Mouse (Mus musculus): ENCODE results near the gene Svop. TPM values are rescaled to one million over a fixed set of nuclear protein-coding genes. Genes with fewer than 3 reads are reported as not detected.

Svop gene
- polyA plus RNA-seq, 1 experiment from 2014 or later, result 17.6 TPM

GRCm38 (mm10) chr5:114116586-114116985 is 25.2 kb upstream of the Svop start:
- H3K4me1 ChIP-seq (replicated peaks; ENCODE audit: control insufficient read depth, insufficient read depth, low read length), result no peaks in the 10 kb centered on the region
- no peak overlapping the region for H3K27ac ChIP-seq (ENCODE audit: low read depth, low read length)
- WGBS, result 88% methylated on average over 7 of the region's 7 CpGs
- H3K9ac ChIP-seq (ENCODE audit: low read length), result no peak overlapping the region
- no peaks in the 10 kb centered on the region for H3K9me3 ChIP-seq (ENCODE audit: control insufficient read depth, low read length)
- DNase-seq (ENCODE audit: low spot score), result no peak
- H3K27me3 ChIP-seq (ENCODE audit: control insufficient read depth, insufficient read depth, low read length), result no peaks in the 10 kb centered on the region
- H3K4me2 ChIP-seq (ENCODE audit: low read depth, low read length, severe bottlenecking), result no peak overlapping the region
- no peaks in the 10 kb centered on the region; the same call in 1 of the 2 replicates for H3K36me3 ChIP-seq (ENCODE audit: control insufficient read depth, insufficient read depth, low read length)
- H3K4me3 ChIP-seq (ENCODE audit: low read depth, low read length), result no peak overlapping the region
- no peak for ATAC-seq (replicated peaks; ENCODE audit: low FRiP score)

GRCm38 (mm10) chr5:114115030-114115429 is 23.7 kb upstream of the Svop start:
- H3K4me2 ChIP-seq (ENCODE audit: low read depth, low read length, severe bottlenecking), result no peak overlapping the region
- 88% methylated on average over 5 of the region's 5 CpGs for WGBS
- no peak overlapping the region for H3K27ac ChIP-seq (ENCODE audit: low read depth, low read length)
- no peak for ATAC-seq (replicated peaks; ENCODE audit: low FRiP score)
- H3K4me3 ChIP-seq (ENCODE audit: low read depth, low read length), result no peak overlapping the region
- no peaks in the 10 kb centered on the region; the same call in 1 of the 2 replicates for H3K36me3 ChIP-seq (ENCODE audit: control insufficient read depth, insufficient read depth, low read length)
- H3K27me3 ChIP-seq (ENCODE audit: control insufficient read depth, insufficient read depth, low read length), result no peaks in the 10 kb centered on the region
- DNase-seq (ENCODE audit: low spot score), result no peak
- no peaks in the 10 kb centered on the region for H3K9me3 ChIP-seq (ENCODE audit: control insufficient read depth, low read length)
- no peak overlapping the region for H3K9ac ChIP-seq (ENCODE audit: low read length)
- no peaks in the 10 kb centered on the region for H3K4me1 ChIP-seq (replicated peaks; ENCODE audit: control insufficient read depth, insufficient read depth, low read length)

DNA sequence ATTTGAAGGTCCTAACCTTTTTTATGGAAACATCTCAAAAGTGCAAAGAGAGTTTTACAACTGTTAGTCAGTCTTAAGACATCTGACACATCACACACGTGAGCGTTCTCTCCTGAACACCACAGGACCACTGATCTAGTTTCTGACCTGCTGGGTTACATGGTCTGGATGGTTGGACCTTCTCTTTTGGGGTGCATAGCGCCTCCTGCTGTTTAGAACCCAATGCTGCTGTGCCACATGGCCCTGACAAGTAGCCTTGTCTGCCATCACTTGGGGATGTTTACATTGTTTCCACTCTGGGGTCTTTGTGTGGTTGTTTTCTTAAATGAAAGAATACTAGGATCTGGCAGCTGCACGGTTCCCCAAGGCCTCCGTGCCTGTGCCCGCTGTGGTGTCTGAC is 22.0 kb upstream of the Svop start:
- DNase-seq (ENCODE audit: low spot score) (no peak), ATAC-seq (replicated peaks; ENCODE audit: low FRiP score) (no peak)
- H3K9ac ChIP-seq (ENCODE audit: low read length), result no peak overlapping the region
- H3K9me3 ChIP-seq (ENCODE audit: control insufficient read depth, low read length), result no peaks in the 10 kb centered on the region
- peaks cover 5% of the 10 kb centered on the region; the same call in 1 of the 2 replicates for H3K36me3 ChIP-seq (ENCODE audit: control insufficient read depth, insufficient read depth, low read length)
- no peak overlapping the region for H3K27ac ChIP-seq (ENCODE audit: low read depth, low read length)
- no peak overlapping the region for H3K4me2 ChIP-seq (ENCODE audit: low read depth, low read length, severe bottlenecking)
- H3K4me1 ChIP-seq (replicated peaks; ENCODE audit: control insufficient read depth, insufficient read depth, low read length), result no peaks in the 10 kb centered on the region
- no peaks in the 10 kb centered on the region for H3K27me3 ChIP-seq (ENCODE audit: control insufficient read depth, insufficient read depth, low read length)
- no peak overlapping the region for H3K4me3 ChIP-seq (ENCODE audit: low read depth, low read length)
- WGBS, result 89% methylated on average over 6 of the region's 6 CpGs

- no peaks in the 10 kb centered on the region for H3K4me1 ChIP-seq (replicated peaks; ENCODE audit: control insufficient read depth, insufficient read depth, low read length)
- ATAC-seq (replicated peaks; ENCODE audit: low FRiP score), result no peak
- H3K36me3 ChIP-seq (ENCODE audit: control insufficient read depth, insufficient read depth, low read length), result peaks cover 9% of the 10 kb centered on the region; the same call in 1 of the 2 replicates
- H3K4me3 ChIP-seq (ENCODE audit: low read depth, low read length), result no peak overlapping the region
- no peaks in the 10 kb centered on the region for H3K9me3 ChIP-seq (ENCODE audit: control insufficient read depth, low read length)
- no peak for DNase-seq (ENCODE audit: low spot score)
- no peak overlapping the region for H3K27ac ChIP-seq (ENCODE audit: low read depth, low read length)
- H3K27me3 ChIP-seq (ENCODE audit: control insufficient read depth, insufficient read depth, low read length), result no peaks in the 10 kb centered on the region
- 87% methylated on average over 16 of the region's 16 CpGs for WGBS
- H3K9ac ChIP-seq (ENCODE audit: low read length), result no peak overlapping the region
- no peak overlapping the region for H3K4me2 ChIP-seq (ENCODE audit: low read depth, low read length, severe bottlenecking)
These were observed 15.1 kb upstream of the Svop start for GRCm38 (mm10) chr5:114106391-114106935.

- 85% methylated on average over 1 of the region's 1 CpGs for WGBS
- DNase-seq (ENCODE audit: low spot score) (no peak), ATAC-seq (replicated peaks; ENCODE audit: low FRiP score) (no peak)
- Histone ChIP-seq H3K9me3 (ENCODE audit: control insufficient read depth, low read length) (no peaks in the 10 kb centered on the region), H3K4me1 (replicated peaks; ENCODE audit: control insufficient read depth, insufficient read depth, low read length) (peaks cover 8% of the 10 kb centered on the region), H3K27me3 (ENCODE audit: control insufficient read depth, insufficient read depth, low read length) (no peaks in the 10 kb centered on the region), H3K4me3 (ENCODE audit: low read depth, low read length) (no peak overlapping the region), H3K27ac (ENCODE audit: low read depth, low read length) (no peak overlapping the region), H3K4me2 (ENCODE audit: low read depth, low read length, severe bottlenecking) (no peak overlapping the region), H3K9ac (ENCODE audit: low read length) (no peak overlapping the region), H3K36me3 (ENCODE audit: control insufficient read depth, insufficient read depth, low read length) (peaks cover 2% of the 10 kb centered on the region; the same call in 1 of the 2 replicates)
These were observed 11.4 kb upstream of the Svop start for GRCm38 (mm10) chr5:114102807-114103206.

DNA sequence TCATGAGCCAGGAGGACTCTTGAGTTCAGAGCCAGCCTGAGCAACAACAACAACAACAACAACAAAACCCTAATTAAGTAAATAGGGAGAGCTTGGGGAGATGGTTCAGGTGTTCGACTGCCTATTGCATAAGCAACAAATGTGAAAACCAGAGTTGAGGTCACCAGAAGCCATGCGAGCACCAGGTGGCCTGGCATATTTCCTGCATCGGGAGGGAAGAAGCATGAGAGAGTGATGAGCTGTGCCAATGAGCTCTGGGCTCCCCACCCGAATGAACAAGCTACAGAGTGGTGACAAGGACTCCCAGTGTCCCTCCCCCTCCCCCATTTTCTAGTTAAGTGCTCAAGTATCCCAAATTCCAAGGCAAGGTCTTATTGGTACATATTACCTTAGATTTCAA is 10.5 kb upstream of the Svop start:
- Histone ChIP-seq H3K4me2 (ENCODE audit: low read depth, low read length, severe bottlenecking) (no peak overlapping the region), H3K4me3 (ENCODE audit: low read depth, low read length) (no peak overlapping the region), H3K9ac (ENCODE audit: low read length) (no peak overlapping the region), H3K27ac (ENCODE audit: low read depth, low read length) (no peak overlapping the region), H3K36me3 (ENCODE audit: control insufficient read depth, insufficient read depth, low read length) (peaks cover 2% of the 10 kb centered on the region; the same call in 1 of the 2 replicates), H3K9me3 (ENCODE audit: control insufficient read depth, low read length) (no peaks in the 10 kb centered on the region), H3K27me3 (ENCODE audit: control insufficient read depth, insufficient read depth, low read length) (no peaks in the 10 kb centered on the region), H3K4me1 (replicated peaks; ENCODE audit: control insufficient read depth, insufficient read depth, low read length) (peaks cover 8% of the 10 kb centered on the region)
- WGBS, result 88% methylated on average over 4 of the region's 4 CpGs
- ATAC-seq (replicated peaks; ENCODE audit: low FRiP score) (no peak), DNase-seq (ENCODE audit: low spot score) (no peak)

GRCm38 (mm10) chr5:114100390-114101099 is 9.2 kb upstream of the Svop start:
- ATAC-seq (replicated peaks; ENCODE audit: low FRiP score) (peak; percentile 72), DNase-seq (ENCODE audit: low spot score) (no peak)
- no peaks in the 10 kb centered on the region for H3K9me3 ChIP-seq (ENCODE audit: control insufficient read depth, low read length)
- WGBS, result 3% methylated on average over 56 of the region's 64 CpGs
- peak overlapping the region; percentile 93 for H3K4me3 ChIP-seq (ENCODE audit: low read depth, low read length)
- peaks cover 8% of the 10 kb centered on the region for H3K4me1 ChIP-seq (replicated peaks; ENCODE audit: control insufficient read depth, insufficient read depth, low read length)
- H3K27me3 ChIP-seq (ENCODE audit: control insufficient read depth, insufficient read depth, low read length), result no peaks in the 10 kb centered on the region
- no peak overlapping the region for H3K27ac ChIP-seq (ENCODE audit: low read depth, low read length)
- H3K4me2 ChIP-seq (ENCODE audit: low read depth, low read length, severe bottlenecking), result peak overlapping the region; percentile 95
- no peaks in the 10 kb centered on the region; the same call in 1 of the 2 replicates for H3K36me3 ChIP-seq (ENCODE audit: control insufficient read depth, insufficient read depth, low read length)
- H3K9ac ChIP-seq (ENCODE audit: low read length), result peak overlapping the region; percentile 92

DNA sequence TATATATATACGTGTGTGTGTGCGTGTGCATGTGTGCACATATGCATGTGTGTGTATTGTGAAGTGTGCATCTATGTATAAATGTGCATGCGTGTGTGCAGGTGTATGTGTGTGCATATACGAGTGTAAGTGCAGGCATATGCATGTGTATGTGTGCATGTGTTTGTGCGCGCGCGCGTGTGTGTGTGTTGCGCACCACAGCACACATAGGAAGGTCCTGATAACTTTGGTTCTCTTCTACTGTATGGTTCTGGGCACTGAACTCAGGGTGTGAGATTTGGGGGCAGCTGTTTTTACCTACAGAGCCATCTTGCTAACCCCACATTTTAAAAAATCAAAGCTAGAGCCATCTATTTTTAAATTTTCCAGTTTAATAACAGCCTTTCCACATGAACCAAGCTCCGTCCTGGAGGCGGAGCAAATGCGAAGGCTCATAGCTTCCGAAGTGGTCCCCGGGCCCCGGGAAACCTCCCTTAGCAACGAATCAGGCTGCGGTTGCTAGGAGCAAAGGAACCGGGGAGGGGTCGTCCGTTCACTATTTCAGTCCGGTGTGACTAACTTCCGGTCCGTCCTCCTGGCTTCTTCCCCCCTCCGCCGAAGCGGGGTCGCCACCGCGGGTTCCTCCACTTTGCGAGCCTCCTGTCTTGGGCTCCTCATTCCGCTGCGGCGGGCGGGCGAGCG is 8.5 kb upstream of the Svop start:
- ATAC-seq (replicated peaks; ENCODE audit: low FRiP score) (peak; percentile 92), DNase-seq (ENCODE audit: low spot score) (peak; percentile 96)
- Histone ChIP-seq H3K36me3 (ENCODE audit: control insufficient read depth, insufficient read depth, low read length) (no peaks in the 10 kb centered on the region; the same call in 1 of the 2 replicates), H3K9me3 (ENCODE audit: control insufficient read depth, low read length) (no peaks in the 10 kb centered on the region), H3K4me1 (replicated peaks; ENCODE audit: control insufficient read depth, insufficient read depth, low read length) (peaks cover 8% of the 10 kb centered on the region), H3K27ac (ENCODE audit: low read depth, low read length) (peak overlapping the region; percentile 41; the same call in 1 of the 2 replicates), H3K9ac (ENCODE audit: low read length) (peak overlapping the region; percentile 92), H3K4me2 (ENCODE audit: low read depth, low read length, severe bottlenecking) (peak overlapping the region; percentile 95), H3K27me3 (ENCODE audit: control insufficient read depth, insufficient read depth, low read length) (no peaks in the 10 kb centered on the region), H3K4me3 (ENCODE audit: low read depth, low read length) (peak overlapping the region; percentile 93)
- WGBS, result 8% methylated on average over 37 of the region's 37 CpGs
